Mouse (Mus musculus) layer of hippocampus, adult 2 months (tissue): Measurements from ENCODE around the gene Cutc. TPM values are rescaled to one million over a fixed set of nuclear protein-coding genes. Genes with fewer than 3 reads are reported as not detected.

Source experiments
- DNase-seq, 2 experiments: peaks; one replicate each; pipeline ENCODE4 v3.0.0; 2022; ENCODE audit warnings: low spot score in 2 of 2
- H3K27ac ChIP-seq: fragments of 200-600 bp; 2 replicates; pipeline ENCODE4 v1.8.1; 2022
- H3K4me3 ChIP-seq: fragments of 200-600 bp; 2 replicates; pipeline ENCODE4 v1.8.1; 2022; ENCODE audit warnings: mild to moderate bottlenecking
- CTCF ChIP-seq: fragments of 200-600 bp; conservative IDR thresholded peaks from 2 replicates; pipeline ENCODE4 v1.8.1; 2022; ENCODE audit warnings: antibody characterized with exemption, mild to moderate bottlenecking, moderate library complexity
- total RNA-seq, 2 experiments: library from RNA; stranded (reverse); gene quantifications; 2 replicates each; pipeline ENCODE4 v1.2.3; 2021

The Cutc gene
- total RNA-seq, 2 experiments from 2014 or later = 6.6 to 7.6 TPM

GRCm38 (mm10) chr19:43784761-43785160 is 32.0 kb downstream of the Cutc start:
- DNase-seq = no peak
- no peak for TF ChIP-seq CTCF
- H3K27ac ChIP-seq = no peak overlapping the region
- no peak overlapping the region for H3K4me3 ChIP-seq

- no peak for TF ChIP-seq CTCF
- H3K4me3 ChIP-seq = no peak overlapping the region
- H3K27ac ChIP-seq = no peak overlapping the region
- DNase-seq = no peak
Measured at GRCm38 (mm10) chr19:43786249-43787026, 33.6 kb downstream of the Cutc start.

DNA sequence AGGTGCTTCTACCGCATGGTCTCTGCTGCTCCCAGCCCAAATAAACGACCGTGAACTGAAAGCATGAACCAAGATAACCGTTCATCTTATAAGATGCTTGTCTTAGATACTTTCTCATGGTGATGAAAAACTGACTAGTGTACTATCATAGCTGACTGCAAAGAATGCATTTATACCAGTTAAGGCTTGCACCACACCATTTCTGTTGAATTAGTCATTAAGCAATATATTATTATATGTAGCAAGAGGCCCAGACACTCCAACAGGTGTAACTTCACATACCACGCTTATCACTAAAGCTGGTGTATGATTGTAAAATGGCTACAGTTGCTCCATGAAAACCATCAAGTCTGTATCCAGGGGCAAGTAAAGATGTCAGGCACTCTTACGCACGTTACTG is 37.0 kb downstream of the Cutc start:
- no peak for DNase-seq
- no peak overlapping the region for H3K27ac ChIP-seq
- no peak overlapping the region for H3K4me3 ChIP-seq
- no peak for TF ChIP-seq CTCF

DNA sequence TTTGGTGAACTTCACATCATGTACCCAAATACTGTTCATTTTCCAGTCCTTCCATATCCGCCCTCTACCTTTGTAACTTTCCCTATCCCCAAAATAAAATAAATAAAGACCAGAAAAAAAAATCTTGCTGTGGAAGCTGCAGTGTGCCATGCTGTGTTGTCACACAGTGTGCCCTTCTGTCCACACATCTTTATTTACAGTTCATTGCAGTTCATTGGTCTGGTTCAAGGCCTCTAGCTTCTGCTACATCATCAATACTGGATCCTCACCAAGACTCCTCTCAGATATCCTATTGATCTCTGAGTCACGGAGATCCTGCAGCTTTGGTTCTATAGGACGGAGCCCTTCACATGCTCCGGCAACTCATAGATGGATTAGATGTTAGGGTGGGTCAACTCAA is 39.7 kb downstream of the Cutc start:
- no peak overlapping the region for H3K4me3 ChIP-seq
- DNase-seq = no peak
- no peak for TF ChIP-seq CTCF
- H3K27ac ChIP-seq = no peak overlapping the region

DNA sequence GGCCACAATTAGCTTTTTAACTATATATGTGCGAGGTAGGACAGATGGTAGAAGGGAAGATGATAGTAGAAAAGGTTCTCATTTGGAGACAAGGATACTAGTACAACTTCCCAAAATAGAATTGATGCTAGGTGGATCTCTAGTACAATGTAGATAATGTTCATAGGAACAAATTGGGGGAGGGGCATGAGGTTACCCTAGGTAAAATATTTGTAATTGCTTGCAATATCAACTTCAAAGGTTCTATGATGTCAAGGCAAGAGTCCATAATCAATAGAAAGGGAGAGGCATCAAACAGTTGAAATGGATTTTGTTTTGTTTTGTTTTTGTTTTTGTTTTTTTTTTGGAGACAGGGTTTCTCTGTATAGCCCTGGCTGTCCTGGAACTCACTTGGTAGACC is 41.2 kb downstream of the Cutc start:
- TF ChIP-seq CTCF = no peak
- Histone ChIP-seq H3K4me3 (no peak overlapping the region), H3K27ac (no peak overlapping the region)
- DNase-seq = no peak

GRCm38 (mm10) chr19:43795511-43795910 is 42.7 kb downstream of the Cutc start:
- DNase-seq = no peak
- TF ChIP-seq CTCF = no peak
- H3K27ac ChIP-seq = no peak overlapping the region
- no peak overlapping the region for H3K4me3 ChIP-seq

GRCm38 (mm10) chr19:43797216-43797615 is 44.4 kb downstream of the Cutc start:
- H3K27ac ChIP-seq = no peak overlapping the region
- TF ChIP-seq CTCF = no peak
- no peak for DNase-seq
- no peak overlapping the region for H3K4me3 ChIP-seq

DNA sequence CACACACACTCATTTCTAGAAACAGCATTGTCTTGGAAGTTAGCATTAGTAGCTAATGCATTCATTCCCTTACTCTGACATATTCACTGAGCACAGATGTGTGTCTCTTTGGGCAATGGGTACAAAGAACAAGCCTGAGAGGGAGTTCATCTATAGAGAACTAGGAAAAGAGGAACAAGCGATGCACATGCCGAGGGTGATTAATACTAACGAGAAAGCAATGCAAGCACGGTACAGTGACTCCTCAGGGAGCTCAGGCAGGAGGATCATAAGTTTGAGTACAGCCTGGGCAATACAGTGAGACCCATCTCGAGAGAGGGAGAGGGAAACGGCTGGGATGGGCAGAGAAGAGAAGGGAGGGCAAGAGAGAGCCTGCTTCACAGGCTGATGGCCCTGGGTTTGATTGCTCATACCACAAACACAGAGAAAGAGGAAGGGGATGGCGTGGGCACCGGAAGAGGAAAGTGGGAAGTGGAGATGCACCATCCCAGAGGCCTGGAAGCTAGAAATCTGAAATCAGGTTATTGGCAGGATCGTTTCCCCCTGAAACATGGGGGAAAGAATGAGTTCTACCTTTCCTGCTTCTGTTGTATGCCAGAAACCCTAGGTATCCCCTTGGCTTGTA is 48.7 kb downstream of the Cutc start:
- no peak for DNase-seq
- no peak for TF ChIP-seq CTCF
- no peak overlapping the region for H3K27ac ChIP-seq
- H3K4me3 ChIP-seq = no peak overlapping the region

DNA sequence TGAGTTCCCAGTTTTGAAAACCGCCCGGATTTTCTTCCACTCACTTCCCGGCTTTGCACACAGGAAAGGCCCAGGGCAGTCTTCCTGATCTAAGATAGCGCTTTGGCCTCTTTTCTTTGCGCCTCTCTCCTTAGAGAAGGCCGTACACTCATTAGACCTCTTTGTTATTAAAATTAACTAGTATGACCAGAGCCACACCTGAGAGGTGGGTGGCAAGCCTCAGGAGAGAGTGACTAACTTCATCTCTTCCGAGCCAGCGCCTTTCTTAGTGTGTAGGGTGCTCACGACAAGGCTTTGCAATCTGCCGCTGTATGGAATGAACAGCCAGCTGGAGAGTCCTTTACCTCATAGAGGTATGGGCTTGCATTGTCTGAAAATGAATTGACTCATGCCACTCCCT is 51.1 kb downstream of the Cutc start:
- DNase-seq = no peak
- Histone ChIP-seq H3K4me3 (no peak overlapping the region), H3K27ac (no peak overlapping the region)
- TF ChIP-seq CTCF = no peak

GRCm38 (mm10) chr19:43809331-43809730 is 56.5 kb downstream of the Cutc start:
- TF ChIP-seq CTCF = no peak
- no peak for DNase-seq
- Histone ChIP-seq H3K27ac (no peak overlapping the region), H3K4me3 (no peak overlapping the region)

GRCm38 (mm10) chr19:43811419-43811818 is 58.6 kb downstream of the Cutc start:
- DNase-seq = no peak
- Histone ChIP-seq H3K27ac (no peak overlapping the region), H3K4me3 (no peak overlapping the region)
- TF ChIP-seq CTCF = no peak

GRCm38 (mm10) chr19:43813315-43813714 is 60.5 kb downstream of the Cutc start:
- no peak for TF ChIP-seq CTCF
- no peak overlapping the region for H3K4me3 ChIP-seq
- no peak overlapping the region for H3K27ac ChIP-seq
- DNase-seq = no peak

DNA sequence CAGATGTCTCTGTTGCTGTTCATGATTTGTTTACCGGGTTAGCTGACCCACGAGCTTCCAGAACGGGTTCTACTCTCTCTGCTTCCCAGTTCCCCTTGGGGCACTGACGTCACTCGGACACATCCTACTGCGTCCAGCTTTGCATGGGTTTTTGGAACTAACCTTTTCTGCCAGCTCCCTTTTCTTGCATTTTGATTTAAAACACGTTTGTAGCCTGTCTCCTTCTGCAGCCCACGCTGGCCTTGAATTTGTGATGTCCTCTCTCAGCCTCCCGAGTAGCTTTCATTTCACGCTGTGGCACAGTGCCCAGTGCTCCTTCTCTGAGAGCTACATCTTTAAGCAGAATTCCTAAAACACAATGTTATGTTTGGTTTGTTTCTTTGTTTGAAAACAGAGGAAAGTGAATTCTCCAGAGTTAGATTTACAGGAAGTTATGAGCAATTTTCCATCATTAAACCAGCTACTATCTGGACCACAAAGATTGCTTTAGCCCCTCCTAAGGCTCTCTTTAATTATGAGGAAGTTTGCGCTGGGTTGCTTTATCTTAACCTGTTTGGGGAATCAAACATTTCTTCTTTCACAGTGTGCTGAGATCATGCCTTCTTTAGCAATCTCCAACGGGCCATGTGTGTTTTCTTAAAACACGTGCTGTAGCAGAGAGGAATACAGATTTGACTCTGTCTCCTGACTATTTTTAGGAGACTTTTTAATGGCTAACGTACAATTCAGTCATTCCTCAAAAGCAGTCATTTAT is 63.0 kb downstream of the Cutc start:
- DNase-seq = no peak

More for the DNA sequence above, 63.0 kb downstream of the Cutc start:
- Histone ChIP-seq H3K27ac (no peak overlapping the region), H3K4me3 (peak overlapping the region; percentile 17)
- no peak for TF ChIP-seq CTCF

Other genes with a start within 250 kb of the Cutc start
- gene Got1, start 228.4 kb upstream of the Cutc start, total RNA-seq = 100 to 1,000 TPM; 324 to 355 TPM
- not detected for gene Nkx2-3, start 140.7 kb upstream of the Cutc start, total RNA-seq
- gene Slc25a28, start 78.1 kb upstream of the Cutc start, total RNA-seq = 10 to 100 TPM; 44.3 to 45.2 TPM
- gene Entpd7, start 63.3 kb upstream of the Cutc start, total RNA-seq = 10 to 100 TPM; 19.1 to 20.2 TPM
- 10 to 100 TPM; 13.6 to 19.4 TPM for gene Cox15, start within 50 bp of the Cutc start, total RNA-seq
- not detected for gene Abcc2, start 29.2 kb downstream of the Cutc start, total RNA-seq
- gene Dnmbp, start 187.2 kb downstream of the Cutc start, total RNA-seq = 1 to 10 TPM; 9.2 to 9.3 TPM
- under 1 TPM in 1 of 2 experiments, not detected in 1; 0.36 TPM for gene Cpn1, start 233.6 kb downstream of the Cutc start, total RNA-seq